Mouse (Mus musculus) embryonic facial prominence, embryonic 13.5 days (tissue): ENCODE results near the gene Arrb1. TPM values are rescaled to one million over a fixed set of nuclear protein-coding genes. Genes with fewer than 3 reads are reported as not detected.

ENCODE experiments used
- ATAC-seq: fragments of 200-750 bp; cut with Nextera tagmentation; 2 replicates; pipeline ENCODE4 v1.8.0; 2017; ENCODE audit warnings: low read depth; ENCODE audit not compliant: insufficient number of reproducible peaks, insufficient read depth, low FRiP score, low TSS enrichment
- H3K27ac ChIP-seq: fragments of 300-500 bp; sonication (generic); 2 replicates; pipeline ENCODE4 v1.5.1; 2015; ENCODE audit warnings: moderate library complexity, mild to moderate bottlenecking, inconsistent platforms
- H3K27me3 ChIP-seq: fragments of 300-500 bp; sonication (generic); 2 replicates; pipeline ENCODE4 v1.6.1; 2015; ENCODE audit warnings: mild to moderate bottlenecking, inconsistent platforms
- H3K36me3 ChIP-seq: fragments of 300-500 bp; sonication (generic); 2 replicates; pipeline ENCODE4 v1.6.1; 2015; ENCODE audit warnings: mild to moderate bottlenecking, inconsistent platforms
- H3K4me1 ChIP-seq: fragments of 300-500 bp; sonication (generic); 2 replicates; pipeline ENCODE4 v1.6.1; 2015; ENCODE audit warnings: inconsistent platforms
- H3K4me2 ChIP-seq: fragments of 300-500 bp; sonication (generic); 2 replicates; pipeline ENCODE4 v1.6.1; 2015; ENCODE audit warnings: moderate library complexity, mild to moderate bottlenecking, inconsistent platforms
- H3K4me3 ChIP-seq: fragments of 300-500 bp; sonication (generic); 2 replicates; pipeline ENCODE4 v1.5.1; 2015; ENCODE audit warnings: mild to moderate bottlenecking, inconsistent platforms
- H3K9ac ChIP-seq: fragments of 300-500 bp; sonication (generic); 2 replicates; pipeline ENCODE4 v1.6.1; 2015; ENCODE audit warnings: mild to moderate bottlenecking, inconsistent platforms
- H3K9me3 ChIP-seq: fragments of 300-500 bp; sonication (generic); 2 replicates; pipeline ENCODE4 v1.6.1; 2016; ENCODE audit warnings: inconsistent platforms
- WGBS: fragments of 180-500 bp; shearing (Covaris S2); methylation state at CpG from one replicate; pipeline ENCODE4 v1.1.7; 2015; ENCODE audit warnings: mixed read lengths; 5-methylcytosine and 5-hydroxymethylcytosine counted together
- microRNA counts: library from miRNA; unstranded; fragments of <30 nt; microRNA quantifications from one replicate; lab custom pipeline; 2016
- microRNA-seq: library from miRNA; unstranded; fragments of <30 nt; microRNA quantifications from one replicate; pipeline ENCODE4, GENCODE M21; 2016
- polyA plus RNA-seq: library from polyadenylated mRNA; unstranded; fragments of >200 nt; fragmentation: Nextera tagmentation; extraction: Ambion mirVana; gene quantifications from 2 replicates; pipeline ENCODE4 v1.2.1, GENCODE M21; 2015

Arrb1 gene
- polyA plus RNA-seq, 1 experiment from 2014 or later: 6.3 TPM

DNA sequence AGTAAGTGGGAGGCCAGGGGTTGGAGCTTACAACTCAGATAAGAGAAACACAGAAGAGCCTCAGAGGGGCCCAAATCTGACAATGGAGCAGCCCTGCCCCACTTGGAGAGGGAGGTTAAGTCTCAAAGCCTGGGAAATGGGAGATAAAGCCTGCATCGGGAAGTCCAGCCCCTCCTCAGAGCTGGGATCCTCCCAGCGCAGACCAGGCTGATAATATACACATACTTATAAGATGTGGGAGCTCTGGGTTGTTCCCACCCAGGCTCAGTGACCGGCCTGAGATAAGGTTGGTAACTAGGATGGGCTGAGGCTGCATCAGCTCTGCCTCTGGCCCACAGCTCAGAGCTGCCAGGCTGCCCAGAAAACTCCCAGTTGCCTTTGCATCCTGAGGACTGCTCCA lies 106.8 kb downstream of the Arrb1 start:
- Histone ChIP-seq H3K9ac (no peak overlapping the region), H3K9me3 (no peaks in the 10 kb centered on the region), H3K27me3 (peaks cover 7% of the 10 kb centered on the region), H3K4me3 (no peak overlapping the region), H3K27ac (no peak overlapping the region), H3K4me2 (no peak overlapping the region), H3K36me3 (no peaks in the 10 kb centered on the region), H3K4me1 (no peaks in the 10 kb centered on the region)
- ATAC-seq: no peak
- WGBS: 60% methylated on average over 3 of the region's 3 CpGs

DNA sequence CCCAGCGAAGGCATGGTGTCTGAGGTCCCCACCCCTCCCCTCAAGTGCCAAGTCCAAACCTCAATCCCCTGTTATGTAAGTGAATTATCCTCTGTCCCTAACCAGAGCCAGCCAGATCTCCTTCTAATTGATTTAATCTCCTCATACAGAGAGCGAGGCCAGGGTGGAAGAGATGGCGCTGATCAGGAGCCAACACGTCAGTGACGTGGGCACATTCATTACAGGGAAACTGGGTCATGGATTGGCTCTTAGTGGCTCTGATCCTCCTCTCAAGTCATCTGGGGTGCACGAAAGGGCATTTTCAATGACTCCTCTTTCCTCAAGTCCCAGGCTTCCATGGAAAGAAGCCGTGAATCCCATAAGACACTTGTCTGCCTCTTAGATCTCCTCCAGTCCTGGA lies 109.4 kb downstream of the Arrb1 start:
- Histone ChIP-seq H3K4me3 (no peak overlapping the region), H3K9ac (no peak overlapping the region), H3K27me3 (peaks cover 7% of the 10 kb centered on the region), H3K27ac (no peak overlapping the region), H3K4me2 (no peak overlapping the region), H3K9me3 (no peaks in the 10 kb centered on the region), H3K4me1 (no peaks in the 10 kb centered on the region), H3K36me3 (no peaks in the 10 kb centered on the region)
- WGBS: 77% methylated on average over 7 of the region's 7 CpGs
- no peak for ATAC-seq

DNA sequence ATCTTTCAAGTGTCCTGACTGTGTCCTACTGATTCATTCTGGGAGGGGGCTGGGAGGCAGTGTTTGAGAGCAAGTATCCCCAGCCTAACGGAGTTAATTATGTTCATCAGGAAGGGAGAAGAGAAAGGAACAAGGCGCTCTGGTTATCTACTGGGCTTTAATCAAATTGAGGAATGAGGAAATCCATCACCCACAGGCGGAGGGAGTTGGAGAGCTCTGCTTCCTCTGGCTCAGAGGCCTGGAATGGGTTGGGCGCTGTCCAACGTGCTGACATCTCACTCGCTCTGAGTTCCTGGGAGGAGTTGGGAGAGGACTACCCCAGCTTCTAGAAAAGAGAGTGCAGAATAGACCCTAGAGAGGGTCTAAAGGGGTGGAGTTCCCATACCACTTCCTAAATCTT lies 113.4 kb downstream of the Arrb1 start:
- WGBS: 4% methylated on average over 6 of the region's 6 CpGs
- H3K27me3 ChIP-seq: no peaks in the 10 kb centered on the region
- H3K36me3 ChIP-seq: no peaks in the 10 kb centered on the region
- no peak overlapping the region for H3K4me3 ChIP-seq
- no peaks in the 10 kb centered on the region for H3K9me3 ChIP-seq
- no peak for ATAC-seq
- H3K9ac ChIP-seq: no peak overlapping the region
- no peaks in the 10 kb centered on the region for H3K4me1 ChIP-seq
- no peak overlapping the region for H3K27ac ChIP-seq
- H3K4me2 ChIP-seq: no peak overlapping the region

DNA sequence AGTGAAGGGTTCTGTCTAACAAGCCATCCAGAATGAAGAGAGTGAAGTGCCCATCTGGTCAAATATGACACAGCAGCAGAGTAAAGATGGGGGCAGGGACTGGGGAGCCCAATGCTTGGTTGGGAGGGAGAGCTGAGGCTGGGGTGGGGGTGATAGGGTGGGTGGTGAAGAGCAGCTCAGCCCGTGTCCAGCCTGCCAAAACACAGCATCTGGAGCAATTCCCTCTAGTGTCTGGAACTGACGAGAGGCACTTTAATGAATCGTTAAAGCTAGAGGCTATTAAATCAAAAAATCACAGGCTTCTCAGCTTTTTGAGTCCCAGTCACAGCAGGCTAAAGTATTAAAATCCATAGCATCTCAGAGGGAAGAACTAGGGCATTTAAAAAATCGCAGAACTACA lies 114.3 kb downstream of the Arrb1 start:
- H3K36me3 ChIP-seq: no peaks in the 10 kb centered on the region
- H3K27ac ChIP-seq: no peak overlapping the region
- no peak for ATAC-seq
- no peak overlapping the region for H3K4me2 ChIP-seq
- no peaks in the 10 kb centered on the region for H3K4me1 ChIP-seq
- no peak overlapping the region for H3K9ac ChIP-seq
- no peaks in the 10 kb centered on the region for H3K9me3 ChIP-seq
- no peak overlapping the region for H3K4me3 ChIP-seq
- 71% methylated on average over 4 of the region's 4 CpGs for WGBS
- H3K27me3 ChIP-seq: no peaks in the 10 kb centered on the region

DNA sequence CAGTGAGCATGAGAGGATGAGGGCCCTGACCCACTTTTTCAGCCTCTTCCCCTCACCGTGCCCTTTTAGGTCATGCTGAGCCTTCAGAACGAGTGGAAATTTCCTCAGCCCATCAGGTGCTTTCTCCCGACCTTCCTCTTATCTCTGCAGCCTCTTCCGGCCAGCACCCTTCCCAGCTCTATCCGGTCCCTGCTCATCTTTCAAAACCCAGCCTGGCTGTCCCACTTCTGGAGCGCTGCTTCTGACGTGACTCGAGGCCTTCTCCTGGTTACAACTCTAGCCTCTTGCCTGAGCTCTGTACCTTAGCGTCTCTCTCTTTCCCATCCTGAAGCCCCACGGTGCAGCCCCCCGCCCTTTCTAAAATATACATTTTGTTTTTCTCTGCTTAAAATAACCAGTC lies 119.0 kb downstream of the Arrb1 start:
- no peak overlapping the region for H3K9ac ChIP-seq
- no peaks in the 10 kb centered on the region for H3K9me3 ChIP-seq
- no peaks in the 10 kb centered on the region for H3K4me1 ChIP-seq
- H3K27me3 ChIP-seq: peaks cover 3% of the 10 kb centered on the region; the same call in 1 of the 2 replicates
- no peak overlapping the region for H3K27ac ChIP-seq
- ATAC-seq: no peak
- no peak overlapping the region for H3K4me2 ChIP-seq
- no peaks in the 10 kb centered on the region for H3K36me3 ChIP-seq
- 78% methylated on average over 11 of the region's 11 CpGs for WGBS
- H3K4me3 ChIP-seq: no peak overlapping the region

MicroRNA genes within 50 kb of the gene (microRNA counts, 519-probe panel; counts per million panel counts)
- microRNA mmu-miR-326 (lab: Ali Mortazavi, UCI): 236 counts per million, percentile 44 among the panel's probes with 10 or more counts

Small RNAs within 50 kb of the gene (microRNA-seq; reads per million reads assigned to microRNA genes)
- gene Mir326: 18.3 reads per million, percentile 33 among the genes with 10 or more reads in this experiment

Other genes with a start within 250 kb of the Arrb1 start
- gene Serpinh1, start 182.2 kb upstream of the Arrb1 start, polyA plus RNA-seq: 1,619 and 1,744 TPM in 2 replicates
- gene Gdpd5, start 154.1 kb upstream of the Arrb1 start, polyA plus RNA-seq: 10.8 and 11.3 TPM in 2 replicates
- 0.61 and 0.84 TPM in 2 replicates for gene Klhl35, start 69.5 kb upstream of the Arrb1 start, polyA plus RNA-seq
- gene Rps3, start 51.7 kb upstream of the Arrb1 start, polyA plus RNA-seq: 814 and 862 TPM in 2 replicates
- 0.22 and 0.51 TPM in 2 replicates for gene Tpbgl, start 91.6 kb downstream of the Arrb1 start, polyA plus RNA-seq
- gene Slco2b1, start 175.9 kb downstream of the Arrb1 start, polyA plus RNA-seq: 2.4 and 2.6 TPM in 2 replicates
- not detected in 2 replicates for gene Olfr520, start 194.8 kb downstream of the Arrb1 start, polyA plus RNA-seq
- not detected in 2 replicates for gene Olfr521, start 228.0 kb downstream of the Arrb1 start, polyA plus RNA-seq